Mouse (Mus musculus) CH12.LX (cell line): ENCODE results near the gene Entpd7. TPM values are rescaled to one million over a fixed set of nuclear protein-coding genes. Genes with fewer than 3 reads are reported as not detected.

Source experiments
- DNase-seq: peaks from one replicate; pipeline ENCODE4 v3.0.0-alpha.2; 2013; ENCODE audit errors: extremely low read depth
- H3K27ac ChIP-seq: 2 replicates; pipeline ENCODE4 v1.5.1; 2012; ENCODE audit warnings: low read depth, mild to moderate bottlenecking, control low read depth, moderate library complexity; ENCODE audit not compliant: insufficient read depth
- H3K27me3 ChIP-seq: replicated peaks from 2 replicates; pipeline ENCODE3; 2012; ENCODE audit warnings: inconsistent platforms
- H3K36me3 ChIP-seq, 2 experiments: replicated peaks in 1 of 2; 2 replicates each; pipeline versions ENCODE3 to v1.6.1; 2012; ENCODE audit warnings: inconsistent platforms in 1 of 2, low read length in 1 of 2, mild to moderate bottlenecking in 1 of 2, mixed read lengths in 1 of 2, moderate library complexity in 1 of 2; ENCODE audit not compliant: control insufficient read depth in 1 of 2, insufficient read depth in 1 of 2
- H3K4me1 ChIP-seq, 2 experiments: 2 replicates each; pipeline ENCODE4 v1.6.1; 2012; ENCODE audit warnings: inconsistent platforms in 1 of 2, moderate library complexity in 1 of 2; ENCODE audit not compliant: insufficient read depth in 2 of 2, control insufficient read depth in 1 of 2
- H3K4me2 ChIP-seq: 2 replicates; pipeline ENCODE4 v1.6.1; 2012; ENCODE audit warnings: low read depth, mild to moderate bottlenecking, control low read depth; ENCODE audit not compliant: poor library complexity, insufficient read depth, severe bottlenecking
- H3K4me3 ChIP-seq, 3 experiments: fragments of 150-350 bp in 1 of 3; sonication (generic) in 1 of 3; replicated peaks in 1 of 3; 2 replicates each; pipeline versions ENCODE3 to v1.5.1; 2011 to 2012; ENCODE audit warnings: low read depth in 2 of 3, low read length in 2 of 3, mild to moderate bottlenecking in 2 of 3, moderate library complexity in 2 of 3, control low read depth in 1 of 3, improper control_type of control experiment in 1 of 3, inconsistent platforms in 1 of 3, mixed read lengths in 1 of 3; ENCODE audit not compliant: poor library complexity in 1 of 3
- H3K79me2 ChIP-seq: replicated peaks from 2 replicates; pipeline ENCODE4 v1.6.1; 2012; ENCODE audit warnings: mild to moderate bottlenecking, moderate library complexity; ENCODE audit not compliant: control insufficient read depth, poor library complexity, insufficient read depth, severe bottlenecking; ENCODE audit errors: extremely low read depth
- H3K9ac ChIP-seq: 2 replicates; pipeline ENCODE4 v1.6.1; 2012; ENCODE audit warnings: low read depth, mild to moderate bottlenecking, control low read depth, moderate library complexity; ENCODE audit not compliant: insufficient read depth
- H3K9me3 ChIP-seq: replicated peaks from 2 replicates; pipeline ENCODE3; 2012; ENCODE audit warnings: low read length, inconsistent platforms, mixed read lengths
- BHLHE40 ChIP-seq: IDR thresholded peaks from 2 replicates; pipeline ENCODE4 v1.6.1; 2011; ENCODE audit warnings: mild to moderate bottlenecking, low read depth, low read length, improper control_type of control experiment
- CHD2 ChIP-seq: IDR thresholded peaks from 2 replicates; pipeline ENCODE4 v1.6.1; 2011; ENCODE audit warnings: low read length, improper control_type of control experiment
- E2F4 ChIP-seq: IDR thresholded peaks from 2 replicates; pipeline ENCODE4 v1.6.1; 2011; ENCODE audit warnings: low read depth, low read length, improper control_type of control experiment; ENCODE audit not compliant: insufficient replicate concordance
- ELF1 ChIP-seq: IDR thresholded peaks from 2 replicates; pipeline ENCODE4 v1.6.1; 2014; ENCODE audit warnings: low read depth, mild to moderate bottlenecking, inconsistent platforms, low read length, improper control_type of control experiment
- EP300 ChIP-seq: IDR thresholded peaks from 2 replicates; pipeline ENCODE4 v1.6.1; 2011; ENCODE audit warnings: low read length, improper control_type of control experiment
- ETS1 ChIP-seq: conservative IDR thresholded peaks from 2 replicates; pipeline ENCODE4 v1.6.1; 2012; ENCODE audit warnings: low read depth, mild to moderate bottlenecking, inconsistent platforms, low read length, improper control_type of control experiment, moderate library complexity
- GABPA ChIP-seq: IDR thresholded peaks from 2 replicates; pipeline ENCODE4 v1.6.1; 2012; ENCODE audit warnings: low read depth, low read length, improper control_type of control experiment, inconsistent platforms; ENCODE audit not compliant: insufficient replicate concordance
- IRF4 ChIP-seq: IDR thresholded peaks from 2 replicates; pipeline ENCODE4 v1.6.1; 2014; ENCODE audit warnings: low read depth, mild to moderate bottlenecking, inconsistent platforms, low read length, improper control_type of control experiment
- JUN ChIP-seq: IDR thresholded peaks from 2 replicates; pipeline ENCODE4 v1.6.1; 2011; ENCODE audit warnings: low read depth, mild to moderate bottlenecking, low read length, improper control_type of control experiment, moderate library complexity; ENCODE audit not compliant: insufficient read depth
- MAZ ChIP-seq: IDR thresholded peaks from 2 replicates; pipeline ENCODE4 v1.6.1; 2012; ENCODE audit warnings: low read depth, mild to moderate bottlenecking, inconsistent platforms, low read length, improper control_type of control experiment, moderate library complexity
- MEF2A ChIP-seq: IDR thresholded peaks from 2 replicates; pipeline ENCODE4 v1.6.1; 2014; ENCODE audit warnings: low read depth, mild to moderate bottlenecking, inconsistent platforms, low read length, improper control_type of control experiment, borderline replicate concordance
- MYC ChIP-seq: IDR thresholded peaks from 2 replicates; pipeline ENCODE4 v1.6.1; 2011; ENCODE audit warnings: low read depth, mild to moderate bottlenecking, improper control_type of control experiment, low read length
- NELFE ChIP-seq: IDR thresholded peaks from 2 replicates; pipeline ENCODE4 v1.6.1; 2011; ENCODE audit warnings: low read depth, low read length, improper control_type of control experiment
- NRF1 ChIP-seq: IDR thresholded peaks from 2 replicates; pipeline ENCODE4 v1.6.1; 2014; ENCODE audit warnings: low read depth, mild to moderate bottlenecking, inconsistent platforms, low read length, improper control_type of control experiment, moderate library complexity
- PAX5 ChIP-seq: IDR thresholded peaks from 2 replicates; pipeline ENCODE4 v1.6.1; 2012; ENCODE audit warnings: low read length, inconsistent platforms, mixed read lengths
- POLR2A ChIP-seq: IDR thresholded peaks from 2 replicates; pipeline ENCODE4 v1.6.1; 2011; ENCODE audit warnings: low read depth, mild to moderate bottlenecking, improper control_type of control experiment, low read length
- RAD21 ChIP-seq: IDR thresholded peaks from 2 replicates; pipeline ENCODE4 v1.6.1; 2011; ENCODE audit warnings: low read depth, mild to moderate bottlenecking, low read length, improper control_type of control experiment, moderate library complexity
- SIN3A ChIP-seq: IDR thresholded peaks from 2 replicates; pipeline ENCODE4 v1.6.1; 2012; ENCODE audit warnings: low read length, improper control_type of control experiment, inconsistent platforms
- SMC3 ChIP-seq: IDR thresholded peaks from 2 replicates; pipeline ENCODE4 v1.6.1; 2011; ENCODE audit warnings: low read depth, low read length, improper control_type of control experiment
- TBP ChIP-seq: conservative IDR thresholded peaks from 2 replicates; pipeline ENCODE4 v1.6.1; 2011; ENCODE audit warnings: low read depth, low read length, improper control_type of control experiment
- TCF12 ChIP-seq: IDR thresholded peaks from 2 replicates; pipeline ENCODE4 v1.6.1; 2014; ENCODE audit warnings: low read depth, mild to moderate bottlenecking, inconsistent platforms, low read length, improper control_type of control experiment
- UBTF ChIP-seq: IDR thresholded peaks from 2 replicates; pipeline ENCODE4 v1.6.1; 2012; ENCODE audit warnings: low read depth, mild to moderate bottlenecking, inconsistent platforms, low read length, improper control_type of control experiment, moderate library complexity
- ZC3H11A ChIP-seq: IDR thresholded peaks from 2 replicates; pipeline ENCODE4 v1.6.1; 2012; ENCODE audit warnings: low read depth, mild to moderate bottlenecking, inconsistent platforms, low read length, improper control_type of control experiment
- dilution Hi-C: fragments of 300-500 bp; cut with MboI; formaldehyde crosslinking; loops from 2 replicates; pipeline ENCODE4 v1.14.3; 2020; ENCODE audit warnings: low sequenced_read_pairs; ENCODE audit not compliant: extremely low pct_unique_long_range_greater_than_20kb, extremely low pct_ligation_motif_present
- in situ Hi-C: fragments of 300-500 bp; cut with MboI; formaldehyde crosslinking; loops from 3 replicates; pipeline ENCODE4 v1.14.3; 2019; ENCODE audit warnings: low sequenced_read_pairs, low pct_ligation_motif_present, low pct_unique_long_range_greater_than_20kb, mixed read lengths
- polyA plus RNA-seq: library from polyadenylated mRNA; unstranded; fragments of >175 nt; gene quantifications from 2 replicates; pipeline ENCODE4 v1.2.1, GENCODE M21; 2012; ENCODE audit warnings: low read depth; ENCODE audit not compliant: insufficient read length
- total RNA-seq, 2 experiments: library from RNA; depleted of rRNA; stranded (reverse); fragments of 300-350 nt in 1 of 2; fragments of >200 nt in 1 of 2; gene quantifications; 2 replicates each; pipeline ENCODE4 v1.2.3; 2012 to 2014

The Entpd7 gene
- total and polyA plus RNA-seq, 3 experiments: 2.7 to 6.0 (median 4.0) TPM

GRCm38 (mm10) chr19:43669136-43669759, 20.2 kb upstream of the Entpd7 start:
- Histone ChIP-seq H3K36me3 (peaks cover 10 to 59% of the 10 kb centered on the region in 2 experiments), H3K4me2 (no peak overlapping the region), H3K4me3 (no peak overlapping the region), H3K9ac (no peak overlapping the region), H3K9me3 (no peaks in the 10 kb centered on the region), H3K27me3 (no peaks in the 10 kb centered on the region), H3K79me2 (peaks cover 17% of the 10 kb centered on the region), H3K4me1 (peaks cover 4 to 51% of the 10 kb centered on the region in 2 experiments), H3K27ac (no peak overlapping the region)
- in situ Hi-C loops (no loop called here), dilution Hi-C loops (no loop called here)
- no peak for DNase-seq
- TF ChIP-seq IRF4: no peak
- no peak for TF ChIP-seq BHLHE40
- no peak for TF ChIP-seq TBP
- no peak for TF ChIP-seq SMC3
- TF ChIP-seq ELF1: no peak
- no peak for TF ChIP-seq NELFE
- TF ChIP-seq PAX5: no peak
- no peak for TF ChIP-seq ETS1
- no peak for TF ChIP-seq MYC
- TF ChIP-seq POLR2A: no peak
- TF ChIP-seq GABPA: no peak
- no peak for TF ChIP-seq RAD21
- no peak for TF ChIP-seq E2F4
- no peak for TF ChIP-seq UBTF
- no peak for TF ChIP-seq TCF12
- TF ChIP-seq MAZ: no peak
- no peak for TF ChIP-seq ZC3H11A
- no peak for TF ChIP-seq EP300

DNA sequence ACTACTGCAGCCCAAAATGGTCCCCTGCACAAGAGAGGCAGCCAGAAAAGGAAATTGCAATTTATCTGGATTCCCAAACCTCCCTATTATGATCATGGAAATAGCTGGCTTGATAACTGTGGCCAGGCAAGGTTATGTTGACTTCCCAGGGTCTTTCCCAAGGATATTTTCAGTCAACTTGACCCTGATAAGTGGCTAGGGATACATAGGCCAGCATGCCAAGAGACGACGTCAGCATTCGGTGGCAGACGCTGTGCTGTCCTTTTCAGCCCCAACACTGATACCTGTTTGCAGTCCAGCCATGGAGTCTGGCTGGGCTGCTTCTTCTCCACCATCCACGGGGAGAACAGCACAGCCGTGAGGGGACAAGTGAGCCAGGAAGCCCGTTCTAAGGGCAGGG, 18.4 kb upstream of the Entpd7 start:
- Histone ChIP-seq H3K27ac (no peak overlapping the region), H3K27me3 (no peaks in the 10 kb centered on the region), H3K36me3 (peaks cover 6 to 43% of the 10 kb centered on the region in 2 experiments), H3K79me2 (peaks cover 17% of the 10 kb centered on the region), H3K4me3 (no peak overlapping the region), H3K4me1 (peaks cover 4 to 45% of the 10 kb centered on the region in 2 experiments), H3K9me3 (no peaks in the 10 kb centered on the region), H3K4me2 (no peak overlapping the region), H3K9ac (no peak overlapping the region)
- TF ChIP-seq SIN3A: no peak
- no peak for TF ChIP-seq NELFE
- TF ChIP-seq POLR2A: no peak
- no peak for TF ChIP-seq JUN
- no peak for TF ChIP-seq MEF2A
- TF ChIP-seq NRF1: no peak
- no peak for TF ChIP-seq CHD2
- no peak for TF ChIP-seq RAD21
- no peak for TF ChIP-seq PAX5
- TF ChIP-seq EP300: no peak
- TF ChIP-seq GABPA: no peak
- dilution Hi-C loops (no loop called here), in situ Hi-C loops (no loop called here)
- DNase-seq: no peak
